In genomic region chr9:120082691-120083090, GRCm38 (mm10) we compare ENCODE assay signal across 32 mouse cellular contexts. TPM values are rescaled to one million over a fixed set of nuclear protein-coding genes. Genes with fewer than 3 reads are reported as not detected.
DNase-seq lines count a peak whose midpoint lies in the region; ATAC-seq and TF ChIP-seq lines count a peak whose summit lies in the region.
"Had no signal": no experiment of that assay in that cellular context is flagged by ENCODE, and none has a peak within 500 bp of the region (broad histone marks: within the 10 kb centered on the region; RNA-seq: fewer than 3 reads in every experiment).

No protein-coding gene starts in this region.

- no peak overlapping the region for H3K27ac ChIP-seq in heart, embryonic 10.5 days
- no peak overlapping the region for H3K27ac ChIP-seq in liver, postnatal 0 days (ENCODE audit: low read depth)
- H3K27ac ChIP-seq: embryonic facial prominence, embryonic 12.5 days; embryonic facial prominence, embryonic 15.5 days; gastrocnemius, adult 2 months; heart, embryonic 15.5 days; hindbrain, embryonic 12.5 days; hindbrain, embryonic 15.5 days had no signal

- H3K4me3 ChIP-seq in heart, embryonic 10.5 days = no peak overlapping the region
- H3K4me3 ChIP-seq in liver, postnatal 0 days (ENCODE audit: low read depth, low read length) = no peak overlapping the region
- H3K4me3 ChIP-seq: embryonic facial prominence, embryonic 12.5 days; embryonic facial prominence, embryonic 15.5 days; gastrocnemius, adult 2 months; heart, embryonic 12.5 days; heart, embryonic 15.5 days; hindbrain, embryonic 12.5 days; hindbrain, embryonic 15.5 days had no signal

- H3K9ac ChIP-seq in liver, postnatal 0 days (replicated peaks) = no peak overlapping the region
- H3K9ac ChIP-seq: embryonic facial prominence, embryonic 12.5 days; embryonic facial prominence, embryonic 15.5 days; forebrain, postnatal 0 days; heart, embryonic 12.5 days; heart, embryonic 15.5 days; hindbrain, embryonic 12.5 days; hindbrain, embryonic 15.5 days had no signal

- H3K4me2 ChIP-seq in liver, postnatal 0 days (ENCODE audit: low read depth, low read length) = no peak overlapping the region
- H3K4me2 ChIP-seq: embryonic facial prominence, embryonic 12.5 days; embryonic facial prominence, embryonic 15.5 days; heart, embryonic 12.5 days; heart, embryonic 15.5 days; hindbrain, embryonic 12.5 days; hindbrain, embryonic 15.5 days had no signal

- no peak for TF ChIP-seq CTCF in liver, postnatal 0 days (IDR thresholded peaks at IDR 0.05; ENCODE audit: low read depth)

- 63% methylated on average over 4 of the region's 4 CpGs for WGBS in heart, embryonic 10.5 days
- 80% methylated on average over 4 of the region's 4 CpGs for WGBS in liver, postnatal 0 days (ENCODE audit: insufficient replicate concordance)

- H3K27me3 ChIP-seq in heart, embryonic 10.5 days (ENCODE audit: insufficient read depth, poor library complexity, severe bottlenecking) = peaks cover 4% of the 10 kb centered on the region; the same call in 1 of the 2 replicates
- no peaks in the 10 kb centered on the region for H3K27me3 ChIP-seq in liver, postnatal 0 days (ENCODE audit: insufficient read depth, low read length)
- H3K27me3 ChIP-seq: embryonic facial prominence, embryonic 15.5 days; heart, embryonic 15.5 days; hindbrain, embryonic 15.5 days had no signal

- H3K9me3 ChIP-seq in heart, embryonic 10.5 days = no peaks in the 10 kb centered on the region
- no peaks in the 10 kb centered on the region for H3K9me3 ChIP-seq in liver, postnatal 0 days (ENCODE audit: low read length)
- H3K9me3 ChIP-seq: embryonic facial prominence, embryonic 12.5 days; embryonic facial prominence, embryonic 15.5 days; heart, embryonic 15.5 days; hindbrain, embryonic 12.5 days; hindbrain, embryonic 15.5 days had no signal

- no peak for TF ChIP-seq EP300 in liver, postnatal 0 days (IDR thresholded peaks at IDR 0.05; ENCODE audit: low read depth)

- no peaks in the 10 kb centered on the region for H3K36me3 ChIP-seq in heart, embryonic 10.5 days
- no peaks in the 10 kb centered on the region for H3K36me3 ChIP-seq in liver, postnatal 0 days (replicated peaks; ENCODE audit: insufficient read depth, low read length)
- H3K36me3 ChIP-seq: embryonic facial prominence, embryonic 12.5 days; embryonic facial prominence, embryonic 15.5 days; heart, embryonic 12.5 days; heart, embryonic 15.5 days; hindbrain, embryonic 12.5 days; hindbrain, embryonic 15.5 days had no signal

- ATAC-seq in CD4-positive, CD25-positive, alpha-beta regulatory T cell, adult 4 months = peak; percentile 41
- ATAC-seq in activated CD4-positive, CD25-positive, alpha-beta regulatory T cell, adult 4 months = peak; percentile 37
- no peak for ATAC-seq in cerebellum, adult (ENCODE audit: insufficient number of reproducible peaks, low FRiP score, low TSS enrichment)
- no peak for ATAC-seq in liver, postnatal 0 days
- ATAC-seq: forebrain, embryonic 14.5 days; forebrain, postnatal 0 days; intestine, embryonic 16.5 days had no signal

- DNase-seq in heart, embryonic 10.5 days (ENCODE audit: low spot score) = peak; percentile 17
- DNase-seq in heart, postnatal 4 days = no peak
- peak; percentile 85 for DNase-seq in naive thymus-derived CD4-positive, alpha-beta T cell, adult 2 months (ENCODE audit: low read depth)
- DNase-seq in adrenal gland, postnatal 25 days = no peak
- no peak for DNase-seq in liver, postnatal 0 days
- DNase-seq: adrenal gland, postnatal 10 days; cerebellum, adult 9-11 months; gastrocnemius, adult 2 months; gastrocnemius, postnatal 14 days; heart, postnatal 14 days; kidney, adult 18-20 months had no signal

- H3K4me1 ChIP-seq in heart, embryonic 10.5 days = no peaks in the 10 kb centered on the region
- no peaks in the 10 kb centered on the region for H3K4me1 ChIP-seq in liver, postnatal 0 days (ENCODE audit: insufficient read depth)
- H3K4me1 ChIP-seq: embryonic facial prominence, embryonic 12.5 days; embryonic facial prominence, embryonic 15.5 days; heart, embryonic 12.5 days; heart, embryonic 15.5 days; hindbrain, embryonic 12.5 days; hindbrain, embryonic 15.5 days had no signal

RNA-seq across cellular contexts. Expression of gene Ccr8, which starts 9.2 kb away (rescaled TPM):
- not detected in 2 replicates for polyA plus RNA-seq in heart, embryonic 10.5 days (2016; fragmentation: Nextera tagmentation; extraction: Ambion mirVana)
- not detected for total RNA-seq in heart, postnatal 4 days (2021)
- 100 to 1,000 TPM in 1 of 2 experiments, 10 to 100 TPM in 1; 71.1 to 116 TPM for polyA plus RNA-seq in CD4-positive, CD25-positive, alpha-beta regulatory T cell, adult 4 months (2017; shearing (Covaris generic))
- polyA plus RNA-seq in activated CD4-positive, CD25-positive, alpha-beta regulatory T cell, adult 4 months (2017; shearing (Covaris generic)) = 10 to 100 TPM; 72.0 to 97.2 TPM
- not detected in 2 replicates for total RNA-seq in adrenal gland, postnatal 25 days (2021)
- polyA plus RNA-seq in liver, postnatal 0 days (2015; fragmentation: Nextera tagmentation; extraction: Ambion mirVana) = not detected in 2 replicates
- total RNA-seq: adrenal gland, adult 18-20 months; adrenal gland, postnatal 10 days; common myeloid progenitor, adult 5-6 weeks; forebrain, postnatal 0 days; gastrocnemius, adult 2 months; gastrocnemius, postnatal 14 days; gastrocnemius, postnatal 4 days; heart, adult 8-10 months; MEL had no signal
- polyA plus RNA-seq: cerebellum, adult 2 months; forebrain, embryonic 11.5 days; forebrain, embryonic 14.5 days; forebrain, postnatal 0 days; heart, embryonic 12.5 days; hindbrain, embryonic 12.5 days; hindbrain, embryonic 15.5 days had no signal

RNA-seq across cellular contexts. Expression of gene Cx3cr1, which starts 13.0 kb away (rescaled TPM):
- 1.1 and 4.1 TPM in 2 replicates for polyA plus RNA-seq in heart, embryonic 10.5 days (2016; fragmentation: Nextera tagmentation; extraction: Ambion mirVana)
- 1 to 10 TPM; 4.8 to 6.5 TPM for total RNA-seq in heart, postnatal 4 days (2021)
- under 1 TPM in 1 of 2 experiments, not detected in 1; 0.15 TPM for polyA plus RNA-seq in CD4-positive, CD25-positive, alpha-beta regulatory T cell, adult 4 months (2017; shearing (Covaris generic))
- under 1 TPM in 1 of 2 experiments, not detected in 1; 0.43 TPM for polyA plus RNA-seq in activated CD4-positive, CD25-positive, alpha-beta regulatory T cell, adult 4 months (2017; shearing (Covaris generic))
- total RNA-seq in adrenal gland, postnatal 25 days (2021) = 4.3 and 5.9 TPM in 2 replicates
- 1.8 and 2.2 TPM in 2 replicates for polyA plus RNA-seq in liver, postnatal 0 days (2015; fragmentation: Nextera tagmentation; extraction: Ambion mirVana)
- total RNA-seq: MEL had no signal

RNA-seq across cellular contexts. Expression of gene Slc25a38, which starts 27.5 kb away (rescaled TPM):
- 39.8 and 42.1 TPM in 2 replicates for polyA plus RNA-seq in heart, embryonic 10.5 days (2016; fragmentation: Nextera tagmentation; extraction: Ambion mirVana)
- 1 to 10 TPM; 8.3 to 8.8 TPM for total RNA-seq in heart, postnatal 4 days (2021)
- polyA plus RNA-seq in CD4-positive, CD25-positive, alpha-beta regulatory T cell, adult 4 months (2017; shearing (Covaris generic)) = 10 to 100 TPM; 21.0 to 24.3 TPM
- 10 to 100 TPM; 17.7 to 19.2 TPM for polyA plus RNA-seq in activated CD4-positive, CD25-positive, alpha-beta regulatory T cell, adult 4 months (2017; shearing (Covaris generic))
- total RNA-seq in adrenal gland, postnatal 25 days (2021) = 28.7 and 37.0 TPM in 2 replicates
- 44.8 and 48.9 TPM in 2 replicates for polyA plus RNA-seq in liver, postnatal 0 days (2015; fragmentation: Nextera tagmentation; extraction: Ambion mirVana)

RNA-seq across cellular contexts. Expression of gene Rpsa, which starts 44.8 kb away (rescaled TPM):
- polyA plus RNA-seq in heart, embryonic 10.5 days (2016; fragmentation: Nextera tagmentation; extraction: Ambion mirVana) = 1,047 and 1,189 TPM in 2 replicates
- total RNA-seq in heart, postnatal 4 days (2021) = 100 to 1,000 TPM; 837 to 845 TPM
- polyA plus RNA-seq in CD4-positive, CD25-positive, alpha-beta regulatory T cell, adult 4 months (2017; shearing (Covaris generic)) = 1,000 to 10,000 TPM; 3,019 to 3,169 TPM
- polyA plus RNA-seq in activated CD4-positive, CD25-positive, alpha-beta regulatory T cell, adult 4 months (2017; shearing (Covaris generic)) = 1,000 to 10,000 TPM; 3,266 to 3,639 TPM
- 585 and 720 TPM in 2 replicates for total RNA-seq in adrenal gland, postnatal 25 days (2021)
- 681 and 692 TPM in 2 replicates for polyA plus RNA-seq in liver, postnatal 0 days (2015; fragmentation: Nextera tagmentation; extraction: Ambion mirVana)

RNA-seq across cellular contexts. Expression of gene Xirp1, which starts 59.3 kb away (rescaled TPM):
- polyA plus RNA-seq in heart, embryonic 10.5 days (2016; fragmentation: Nextera tagmentation; extraction: Ambion mirVana) = 41.1 and 90.1 TPM in 2 replicates
- 100 to 1,000 TPM; 162 to 169 TPM for total RNA-seq in heart, postnatal 4 days (2021)
- not detected for polyA plus RNA-seq in CD4-positive, CD25-positive, alpha-beta regulatory T cell, adult 4 months (2017; shearing (Covaris generic))
- not detected for polyA plus RNA-seq in activated CD4-positive, CD25-positive, alpha-beta regulatory T cell, adult 4 months (2017; shearing (Covaris generic))
- total RNA-seq in adrenal gland, postnatal 25 days (2021) = 0.12 TPM in 1 of 2 replicates, not detected in the other
- 0.13 TPM in 2 replicates for polyA plus RNA-seq in liver, postnatal 0 days (2015; fragmentation: Nextera tagmentation; extraction: Ambion mirVana)
- total RNA-seq: common myeloid progenitor, adult 5-6 weeks; forebrain, postnatal 0 days; hematopoietic stem cell, adult 5-6 weeks; MEL had no signal
- polyA plus RNA-seq: brain, embryonic 14.5 days; forebrain, embryonic 11.5 days; forebrain, embryonic 14.5 days; forebrain, postnatal 0 days; hindbrain, embryonic 15.5 days had no signal

Comparison
In these comparisons a context has a peak if more than half of its experiments do, and no peak if none do; other contexts are left out.
1. DNase-seq: peak in heart, embryonic 10.5 days (single experiment) and naive thymus-derived CD4-positive, alpha-beta T cell, adult 2 months (single experiment); none in heart, postnatal 4 days (single experiment), adrenal gland, postnatal 25 days (single experiment) and liver, postnatal 0 days (single experiment).
2. ATAC-seq: peak in CD4-positive, CD25-positive, alpha-beta regulatory T cell, adult 4 months (single experiment) and activated CD4-positive, CD25-positive, alpha-beta regulatory T cell, adult 4 months (single experiment); none in cerebellum, adult (single experiment) and liver, postnatal 0 days (single experiment).
3. RNA of gene Ccr8, which starts 9.2 kb away (polyA plus RNA-seq): 71.1 to 116 TPM in CD4-positive, CD25-positive, alpha-beta regulatory T cell, adult 4 months and 72.0 to 97.2 TPM in activated CD4-positive, CD25-positive, alpha-beta regulatory T cell, adult 4 months; not detected in liver, postnatal 0 days and not detected in heart, embryonic 10.5 days; every median in the first group is over 10 times any median in the second.